Mouse (Mus musculus) thymus, adult 2 months (tissue): Measurements from ENCODE around the gene Bsdc1. TPM values are rescaled to one million over a fixed set of nuclear protein-coding genes. Genes with fewer than 3 reads are reported as not detected.

Source experiments
- DNase-seq: peaks from one replicate; pipeline ENCODE4 v3.0.0; 2021
- H3K27ac ChIP-seq: fragments of 200-500 bp; 2 replicates; pipeline ENCODE4 v1.5.1; 2012; ENCODE audit warnings: low read length, control low read depth; ENCODE audit not compliant: control insufficient read depth, insufficient read depth
- H3K27me3 ChIP-seq: fragments of 200-500 bp; 2 replicates; pipeline ENCODE4 v1.6.1; 2012; ENCODE audit warnings: mild to moderate bottlenecking, low read length, moderate library complexity, mixed read lengths; ENCODE audit not compliant: control insufficient read depth, insufficient read depth
- H3K36me3 ChIP-seq: fragments of 200-500 bp; 2 replicates; pipeline ENCODE4 v1.6.1; 2012; ENCODE audit warnings: mild to moderate bottlenecking, low read length, moderate library complexity; ENCODE audit not compliant: control insufficient read depth, insufficient read depth
- H3K4me1 ChIP-seq: fragments of 200-500 bp; replicated peaks from 2 replicates; pipeline ENCODE4 v1.6.1; 2012; ENCODE audit warnings: low read length; ENCODE audit not compliant: control insufficient read depth, insufficient read depth
- H3K4me3 ChIP-seq: fragments of 200-500 bp; 2 replicates; pipeline ENCODE4 v1.5.1; 2012; ENCODE audit warnings: mild to moderate bottlenecking, low read length, control low read depth, moderate library complexity; ENCODE audit not compliant: control insufficient read depth, insufficient read depth
- CTCF ChIP-seq: fragments of 200-500 bp; IDR thresholded peaks from 2 replicates; pipeline ENCODE4 v1.5.1; 2012; ENCODE audit warnings: mild to moderate bottlenecking, control low read depth, low read length, moderate library complexity, borderline replicate concordance; ENCODE audit not compliant: control insufficient read depth, poor library complexity, insufficient read depth; ENCODE audit errors: extremely low read depth
- POLR2A ChIP-seq: fragments of 200-500 bp; IDR thresholded peaks from 2 replicates; pipeline ENCODE4 v1.6.1; 2012; ENCODE audit warnings: mild to moderate bottlenecking, low read length, control low read depth, moderate library complexity; ENCODE audit not compliant: control insufficient read depth, poor library complexity, insufficient read depth; ENCODE audit errors: extremely low read depth
- WGBS: fragments of 180-500 bp; shearing (Covaris S2); methylation state at CpG from one replicate; pipeline ENCODE4 v1.1.7; 2018; 5-methylcytosine and 5-hydroxymethylcytosine counted together
- polyA plus RNA-seq: library from polyadenylated mRNA; depleted of rRNA; stranded (reverse); fragments of >200 nt; gene quantifications from 2 replicates; pipeline ENCODE4 v1.2.3, GENCODE M21; 2012; rRNA removed

Bsdc1 gene
- polyA plus RNA-seq: 21.5 and 27.1 TPM in 2 replicates

- Histone ChIP-seq H3K36me3 (peaks cover 11% of the 10 kb centered on the region), H3K27ac (peak within 1 kb of the TSS; percentile 38), H3K4me3 (peak within 1 kb of the TSS; percentile 80), H3K4me1 (peaks cover 9% of the 10 kb centered on the region), H3K27me3 (no peaks in the 10 kb centered on the region)
- TF ChIP-seq CTCF (0 out of 2 replicates have a peak, but pooled peaks have one; percentile 49), POLR2A (peak; percentile 56)
- 0% methylated on average over 46 of the region's 46 CpGs for WGBS
- peak; percentile 100 for DNase-seq
Observed at GRCm38 (mm10) chr4:129461183-129461960, at the start of gene Bsdc1. TSS of gene Bsdc1 (plus strand) at chr4:129461581.

- WGBS: 95% methylated on average over 5 of the region's 5 CpGs
- Histone ChIP-seq H3K27me3 (no peaks in the 10 kb centered on the region), H3K27ac (no peak overlapping the region), H3K4me3 (no peak overlapping the region), H3K4me1 (no peaks in the 10 kb centered on the region), H3K36me3 (no peaks in the 10 kb centered on the region)
- TF ChIP-seq POLR2A (no peak), CTCF (no peak)
- DNase-seq: no peak
Observed at GRCm38 (mm10) chr4:129415892-129416291, 45.5 kb upstream of the Bsdc1 start.

DNA sequence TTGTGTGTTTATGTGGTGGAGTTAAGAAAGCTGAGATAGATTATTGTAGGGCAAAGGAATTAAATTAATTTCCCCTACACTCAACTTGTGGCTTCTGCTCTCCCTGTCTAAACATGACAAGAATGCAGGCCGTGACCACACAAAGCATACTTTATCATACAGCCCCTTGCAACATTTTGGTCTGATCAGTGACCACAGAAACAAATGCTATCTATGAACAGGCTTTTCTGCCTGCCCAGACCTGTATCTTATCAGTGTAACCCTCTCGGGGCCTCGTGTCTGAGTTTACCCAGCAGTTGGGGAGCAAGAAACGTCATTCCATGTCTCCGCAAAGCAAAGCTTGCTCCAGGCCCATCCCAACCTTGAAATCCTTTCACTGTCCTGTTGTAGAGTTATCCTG is 44.9 kb upstream of the Bsdc1 start:
- Histone ChIP-seq H3K36me3 (no peaks in the 10 kb centered on the region), H3K4me3 (no peak overlapping the region), H3K27ac (no peak overlapping the region), H3K27me3 (no peaks in the 10 kb centered on the region), H3K4me1 (no peaks in the 10 kb centered on the region)
- TF ChIP-seq POLR2A: no peak
- TF ChIP-seq CTCF: no peak
- 91% methylated on average over 5 of the region's 5 CpGs for WGBS
- DNase-seq: no peak

DNA sequence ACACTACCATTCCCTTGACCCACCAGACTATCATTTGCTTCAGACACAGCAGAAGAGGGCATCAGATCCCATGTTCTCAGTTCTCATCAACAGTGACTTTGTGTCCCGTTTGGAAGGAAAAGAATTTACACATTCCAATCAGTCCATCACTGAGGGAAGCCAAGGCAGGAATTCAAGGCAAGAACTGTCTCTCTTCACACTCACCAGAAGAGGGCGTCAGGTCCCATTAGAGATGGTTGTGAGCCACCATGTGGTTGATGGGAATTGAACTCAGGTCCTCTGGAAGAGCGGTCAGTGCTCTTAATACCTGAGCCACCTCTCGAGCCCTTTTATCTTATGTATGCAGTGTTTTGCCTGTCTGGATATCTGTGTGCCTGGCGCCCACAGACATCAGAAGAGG is 43.1 kb upstream of the Bsdc1 start:
- WGBS: 91% methylated on average over 5 of the region's 5 CpGs
- no peak overlapping the region for H3K4me3 ChIP-seq
- H3K27ac ChIP-seq: no peak overlapping the region
- TF ChIP-seq CTCF (no peak), POLR2A (no peak)
- H3K27me3 ChIP-seq: no peaks in the 10 kb centered on the region
- H3K4me1 ChIP-seq: no peaks in the 10 kb centered on the region
- H3K36me3 ChIP-seq: no peaks in the 10 kb centered on the region
- DNase-seq: no peak

DNA sequence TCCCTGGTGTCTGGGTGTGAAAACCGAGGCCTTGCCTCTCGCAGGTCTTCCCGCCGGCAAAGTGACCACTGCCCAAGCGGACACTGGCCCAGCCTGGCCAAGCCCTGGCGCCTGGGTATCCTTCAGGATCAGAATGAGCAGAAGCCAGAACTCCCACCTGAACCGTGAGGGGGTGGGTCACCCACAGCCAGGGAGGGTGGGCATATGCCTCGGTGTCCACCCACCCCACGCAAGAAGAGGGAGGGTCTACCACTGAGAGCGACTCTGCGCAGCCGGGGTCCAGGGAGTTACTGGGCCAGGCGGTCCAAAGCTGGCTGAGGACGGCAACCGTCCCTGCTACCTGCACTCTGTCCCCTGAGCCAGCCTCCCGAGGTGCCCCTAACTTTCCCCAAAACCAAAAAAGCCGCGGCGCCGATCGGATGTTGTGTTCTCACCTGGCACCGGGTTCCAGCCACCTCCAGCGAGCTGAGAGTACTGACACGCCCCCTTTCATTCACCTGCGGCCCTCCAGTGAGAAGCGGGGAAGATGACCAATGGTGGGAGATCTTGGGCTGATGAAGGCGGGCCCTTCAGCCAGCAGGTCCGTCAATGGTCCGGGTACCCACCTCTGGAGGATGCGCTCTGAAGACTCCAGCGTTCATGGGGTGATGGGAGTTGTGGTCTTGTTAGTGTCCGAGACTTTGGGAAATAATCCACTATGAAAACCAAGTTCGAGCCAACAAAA is 20.9 kb upstream of the Bsdc1 start, which contains the start of gene Zbtb8b:
Gene Zbtb8b (minus strand): TSS at position 514 of the 724 bp plus-strand sequence.
- H3K4me3 ChIP-seq: 0 out of 2 replicates have a peak within 1 kb of the TSS, but pooled peaks have one; percentile 6
- WGBS: 13% methylated on average over 33 of the region's 33 CpGs
- H3K27ac ChIP-seq: no peak within 1 kb of the TSS
- no peak for TF ChIP-seq CTCF
- no peak for TF ChIP-seq POLR2A
- H3K4me1 ChIP-seq: peaks cover 16% of the 10 kb centered on the region
- DNase-seq: no peak
- H3K36me3 ChIP-seq: no peaks in the 10 kb centered on the region
- no peaks in the 10 kb centered on the region; the same call in 1 of the 2 replicates for H3K27me3 ChIP-seq

GRCm38 (mm10) chr4:129441145-129441544 is 20.2 kb upstream of the Bsdc1 start:
- TF ChIP-seq POLR2A: no peak
- TF ChIP-seq CTCF: no peak
- Histone ChIP-seq H3K27ac (no peak overlapping the region), H3K4me1 (peaks cover 20% of the 10 kb centered on the region), H3K36me3 (no peaks in the 10 kb centered on the region), H3K27me3 (no peaks in the 10 kb centered on the region; the same call in 1 of the 2 replicates), H3K4me3 (no peak overlapping the region)
- WGBS: 35% methylated on average over 6 of the region's 6 CpGs
- DNase-seq: no peak
